Mouse (Mus musculus): ENCODE measurements around the gene Slc16a8. TPM values are rescaled to one million over a fixed set of nuclear protein-coding genes. Genes with fewer than 3 reads are reported as not detected.
A peak's percentile ranks its signal among the peaks of the same experiment; 100 is the strongest.

The Slc16a8 gene
- total and polyA plus RNA-seq, 3 experiments, result 0.08 to 0.83 TPM; not detected in 1

DNA sequence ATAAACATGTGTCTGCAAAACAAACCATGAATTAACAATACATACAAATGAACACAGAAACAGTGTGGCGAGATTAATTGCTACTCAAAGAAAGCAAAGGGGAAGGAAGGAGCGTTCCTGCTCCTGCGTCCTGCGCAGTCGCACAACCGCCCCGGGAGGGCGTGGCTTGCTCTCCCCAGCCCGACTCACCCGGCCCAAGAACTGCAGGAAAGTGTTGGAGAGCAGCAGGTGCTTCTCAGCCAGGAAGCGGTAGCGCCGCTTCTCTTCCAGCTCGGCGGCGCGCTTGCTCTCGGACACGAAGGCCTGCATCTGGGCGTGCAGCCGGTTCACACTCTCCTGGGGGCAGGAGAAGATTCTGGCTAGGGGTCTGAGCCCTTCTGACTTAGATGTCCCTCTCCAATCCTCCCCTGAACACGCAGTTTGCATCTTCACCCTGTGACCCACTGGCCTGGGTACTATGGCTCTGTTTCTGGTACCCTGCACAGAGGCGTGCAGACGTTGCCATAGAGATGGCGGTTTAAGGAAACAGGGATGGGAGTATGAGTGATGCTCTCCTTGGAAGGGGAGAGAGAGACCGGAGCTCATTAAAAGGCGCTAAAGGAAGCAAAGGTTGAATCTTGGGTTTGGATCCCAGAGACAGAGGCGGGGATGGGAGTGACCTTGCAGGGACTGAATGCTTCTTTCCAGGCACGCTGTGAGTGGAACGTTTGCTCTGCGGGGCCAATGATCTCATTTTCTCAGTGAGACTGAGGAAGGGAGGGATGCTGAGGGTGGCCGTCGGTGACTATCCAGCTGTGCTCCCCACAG is 16.0 kb upstream of the Slc16a8 start:
- 0 out of 2 replicates have a peak, but pooled peaks have one; percentile 34 for TF ChIP-seq ZMIZ1 (IDR thresholded peaks at IDR 0.05; ENCODE audit: low read depth, low read length)
- TF ChIP-seq POLR2A (IDR thresholded peaks at IDR 0.05; ENCODE audit: low read depth, low read length), result peak; percentile 86
- 0 out of 2 replicates have a peak, but pooled peaks have one; percentile 71 for TF ChIP-seq MYC (IDR thresholded peaks at IDR 0.05; ENCODE audit: low read depth, low read length)
- TF ChIP-seq TBP (conservative IDR thresholded peaks at IDR 0.05; ENCODE audit: low read depth, low read length), result 0 out of 2 replicates have a peak, but pooled peaks have one; percentile 55
- peak; percentile 91 for TF ChIP-seq NRF1 (IDR thresholded peaks at IDR 0.05; ENCODE audit: low read depth, low read length)
- peak; percentile 60; the same call in 1 of the 2 replicates for TF ChIP-seq TCF12 (IDR thresholded peaks at IDR 0.05; ENCODE audit: low read depth, low read length)
- TF ChIP-seq MXI1 (IDR thresholded peaks at IDR 0.05; ENCODE audit: low read depth, low read length), result peak; percentile 50
- no peak for TF ChIP-seq ETS1 (conservative IDR thresholded peaks at IDR 0.05; ENCODE audit: low read depth, low read length)
- no peak for TF ChIP-seq CHD2 (IDR thresholded peaks at IDR 0.05; ENCODE audit: low read length)
- no peak; the same call in 1 of the 2 replicates for TF ChIP-seq MAZ (IDR thresholded peaks at IDR 0.05; ENCODE audit: low read depth, low read length)
- peak; percentile 36; the same call in 1 of the 2 replicates for TF ChIP-seq NELFE (IDR thresholded peaks at IDR 0.05; ENCODE audit: low read depth, low read length)
- no peak for TF ChIP-seq E2F4 (IDR thresholded peaks at IDR 0.05; ENCODE audit: insufficient replicate concordance, low read depth, low read length)
- no peak for TF ChIP-seq GABPA (IDR thresholded peaks at IDR 0.05; ENCODE audit: insufficient replicate concordance, low read depth, low read length)
- no peak for TF ChIP-seq ZNF384 (IDR thresholded peaks at IDR 0.05; ENCODE audit: low read depth, low read length)
- TF ChIP-seq EP300 (IDR thresholded peaks at IDR 0.05; ENCODE audit: low read length), result 0 out of 2 replicates have a peak, but pooled peaks have one; percentile 17
- peak; percentile 64 for TF ChIP-seq ELF1 (IDR thresholded peaks at IDR 0.05; ENCODE audit: low read depth, low read length)
- H3K4me1 ChIP-seq (ENCODE audit: control insufficient read depth in 1 of 2, insufficient read depth in 2 of 2), result peaks cover 6 to 24% of the 10 kb centered on the region in 2 experiments
- H3K27me3 ChIP-seq (replicated peaks), result peaks cover 8% of the 10 kb centered on the region
- in situ Hi-C loops (cut with MboI; ENCODE audit: low pct_ligation_motif_present, low pct_unique_long_range_greater_than_20kb, low sequenced_read_pairs), result no loop called here
- H3K27ac ChIP-seq (ENCODE audit: insufficient read depth, low read depth), result peak overlapping the region; percentile 44
- peak overlapping the region; percentile 77 for H3K4me2 ChIP-seq (ENCODE audit: insufficient read depth, low read depth, poor library complexity, severe bottlenecking)
- dilution Hi-C loops (cut with MboI; ENCODE audit: extremely low pct_ligation_motif_present, extremely low pct_unique_long_range_greater_than_20kb, low sequenced_read_pairs), result no loop called here
- peak overlapping the region; percentile 45; the same call in 1 of the 2 replicates for H3K9ac ChIP-seq (ENCODE audit: insufficient read depth, low read depth)
- H3K79me2 ChIP-seq (replicated peaks; ENCODE audit: control insufficient read depth, extremely low read depth, insufficient read depth, poor library complexity, severe bottlenecking), result no peaks in the 10 kb centered on the region
- H3K36me3 ChIP-seq (replicated peaks in 1 of 2; ENCODE audit: control insufficient read depth in 1 of 2, insufficient read depth in 1 of 2, low read length in 1 of 2), result no peaks in the 10 kb centered on the region
- H3K4me3 ChIP-seq (replicated peaks in 1 of 3; ENCODE audit: low read depth in 2 of 3, low read length in 2 of 3, poor library complexity in 1 of 3), result peak overlapping the region; percentile 40 to 54 (median 52)
- H3K9me3 ChIP-seq (replicated peaks; ENCODE audit: low read length), result no peaks in the 10 kb centered on the region
- DNase-seq (ENCODE audit: extremely low read depth), result peak; percentile 84

DNA sequence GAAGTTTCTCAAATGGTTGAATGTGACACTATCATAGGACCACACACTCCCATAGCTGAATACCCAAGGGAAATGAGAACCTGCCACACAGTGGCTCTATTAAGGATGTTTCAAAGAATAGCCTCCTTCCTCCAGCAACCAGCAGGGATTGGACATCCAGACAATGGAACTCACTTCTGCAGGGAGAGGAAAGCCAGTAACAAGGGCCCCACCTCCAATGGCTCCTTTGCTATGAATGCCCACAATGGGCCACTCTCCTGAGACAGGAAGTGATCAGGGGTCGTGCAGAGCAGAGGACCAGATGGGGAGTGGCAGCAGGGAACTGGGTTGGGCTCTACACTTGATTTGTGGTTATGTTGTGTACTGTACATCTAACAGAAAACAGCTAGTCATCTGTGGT is 14.0 kb upstream of the Slc16a8 start:
- no peak overlapping the region for H3K27ac ChIP-seq (ENCODE audit: insufficient read depth, low read depth)
- H3K36me3 ChIP-seq (replicated peaks in 1 of 2; ENCODE audit: control insufficient read depth in 1 of 2, insufficient read depth in 1 of 2, low read length in 1 of 2), result no peaks in the 10 kb centered on the region
- peaks cover 4% of the 10 kb centered on the region for H3K9me3 ChIP-seq (replicated peaks; ENCODE audit: low read length)
- DNase-seq (ENCODE audit: extremely low read depth), result no peak
- TF ChIP-seq POLR2AphosphoS2 (IDR thresholded peaks at IDR 0.05; ENCODE audit: low read depth, low read length), result no peak
- no peak for TF ChIP-seq JUN (IDR thresholded peaks at IDR 0.05; ENCODE audit: insufficient read depth, low read depth, low read length)
- H3K27me3 ChIP-seq (replicated peaks), result peaks cover 8% of the 10 kb centered on the region
- dilution Hi-C loops (cut with MboI; ENCODE audit: extremely low pct_ligation_motif_present, extremely low pct_unique_long_range_greater_than_20kb, low sequenced_read_pairs), result no loop called here
- no peaks in the 10 kb centered on the region for H3K79me2 ChIP-seq (replicated peaks; ENCODE audit: control insufficient read depth, extremely low read depth, insufficient read depth, poor library complexity, severe bottlenecking)
- in situ Hi-C loops (cut with MboI; ENCODE audit: low pct_ligation_motif_present, low pct_unique_long_range_greater_than_20kb, low sequenced_read_pairs), result no loop called here
- no peak overlapping the region for H3K9ac ChIP-seq (ENCODE audit: insufficient read depth, low read depth)
- H3K4me3 ChIP-seq (replicated peaks in 1 of 3; ENCODE audit: low read depth in 2 of 3, low read length in 2 of 3, poor library complexity in 1 of 3), result no peak overlapping the region
- peaks cover 10 to 24% of the 10 kb centered on the region in 2 experiments for H3K4me1 ChIP-seq (ENCODE audit: control insufficient read depth in 1 of 2, insufficient read depth in 2 of 2)
- H3K4me2 ChIP-seq (ENCODE audit: insufficient read depth, low read depth, poor library complexity, severe bottlenecking), result no peak overlapping the region
